Mouse (Mus musculus): Measurements from ENCODE around the gene Gng7. TPM values are rescaled to one million over a fixed set of nuclear protein-coding genes. Genes with fewer than 3 reads are reported as not detected.

Gng7 gene
- total RNA-seq, 2 experiments from 2014 or later: 170 to 173 TPM

DNA sequence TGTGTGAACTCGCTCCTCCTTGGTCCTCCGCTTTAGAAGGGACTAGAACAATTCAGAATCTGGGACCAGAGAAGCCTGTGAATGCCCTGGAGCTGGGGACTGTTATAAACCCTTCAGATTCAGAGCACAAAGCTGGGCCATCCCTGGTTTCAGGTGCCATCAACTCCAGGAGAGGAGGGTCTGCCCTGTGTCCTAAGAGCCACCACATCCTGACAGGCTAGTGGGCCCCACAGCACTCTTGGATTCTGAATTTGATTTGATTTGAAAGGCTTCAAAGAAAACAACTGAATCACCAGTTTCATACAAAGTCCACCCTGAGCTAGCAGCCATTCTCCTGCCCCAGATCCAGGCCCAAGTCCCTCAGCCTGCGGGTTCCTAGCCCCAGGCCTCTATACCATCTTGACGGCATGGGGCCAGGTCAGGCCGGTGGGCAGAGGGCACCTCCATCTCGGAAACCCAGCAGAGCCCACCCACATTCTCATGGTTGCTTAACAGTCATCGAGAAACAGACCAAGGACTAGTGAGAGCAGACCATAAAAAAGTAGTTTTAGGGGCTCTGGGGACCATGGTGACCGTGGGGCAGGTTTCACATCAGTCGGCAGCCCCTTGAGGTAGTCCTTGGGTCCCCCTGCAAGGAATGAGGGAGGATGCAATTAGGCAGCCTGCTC is 112.3 kb downstream of the Gng7 start:
- no peak for DNase-seq (ENCODE audit: low spot score in 2 of 2)

DNA sequence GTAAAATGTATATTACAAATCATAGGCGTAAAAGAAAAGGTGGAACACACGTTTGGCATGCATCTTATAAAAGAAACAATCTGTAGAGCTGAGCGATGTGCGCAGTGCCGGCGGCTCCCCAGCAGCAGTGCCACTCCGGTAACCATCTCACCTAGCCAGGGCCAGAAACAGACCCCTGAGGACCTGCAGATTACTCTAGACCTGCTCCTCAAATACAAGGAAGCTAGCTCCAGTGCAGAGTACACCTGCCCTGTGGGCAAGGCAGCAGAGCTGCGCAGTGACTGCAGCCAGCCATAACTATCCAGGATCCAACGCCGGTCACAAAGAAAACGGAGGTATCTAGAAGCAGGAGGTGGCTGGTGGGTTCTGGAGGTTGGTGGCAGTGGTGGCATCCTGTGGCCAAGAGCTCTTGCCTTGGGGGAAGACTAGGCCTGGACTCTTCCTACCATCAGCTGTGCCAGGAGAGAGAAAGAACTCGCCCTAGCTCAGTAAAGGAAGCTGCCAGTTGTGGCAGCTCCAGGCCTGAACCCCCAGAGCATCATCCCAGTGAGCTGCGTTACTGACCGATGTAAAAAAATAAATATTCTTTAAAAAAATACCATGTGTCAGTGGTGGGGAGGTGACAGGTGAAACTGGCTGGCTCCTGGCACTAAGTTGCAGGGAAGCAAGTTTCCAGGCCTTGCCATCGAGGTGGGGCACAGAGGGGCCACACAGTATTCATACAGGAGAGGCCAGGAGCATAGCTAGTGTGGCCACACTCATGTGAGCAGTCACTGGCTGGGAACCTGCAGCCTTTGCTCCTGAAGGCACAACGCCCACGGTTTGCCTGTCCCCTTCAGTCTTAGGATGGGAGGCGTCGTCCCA is 113.1 kb downstream of the Gng7 start:
- no peak for DNase-seq (ENCODE audit: low spot score in 2 of 2)

DNA sequence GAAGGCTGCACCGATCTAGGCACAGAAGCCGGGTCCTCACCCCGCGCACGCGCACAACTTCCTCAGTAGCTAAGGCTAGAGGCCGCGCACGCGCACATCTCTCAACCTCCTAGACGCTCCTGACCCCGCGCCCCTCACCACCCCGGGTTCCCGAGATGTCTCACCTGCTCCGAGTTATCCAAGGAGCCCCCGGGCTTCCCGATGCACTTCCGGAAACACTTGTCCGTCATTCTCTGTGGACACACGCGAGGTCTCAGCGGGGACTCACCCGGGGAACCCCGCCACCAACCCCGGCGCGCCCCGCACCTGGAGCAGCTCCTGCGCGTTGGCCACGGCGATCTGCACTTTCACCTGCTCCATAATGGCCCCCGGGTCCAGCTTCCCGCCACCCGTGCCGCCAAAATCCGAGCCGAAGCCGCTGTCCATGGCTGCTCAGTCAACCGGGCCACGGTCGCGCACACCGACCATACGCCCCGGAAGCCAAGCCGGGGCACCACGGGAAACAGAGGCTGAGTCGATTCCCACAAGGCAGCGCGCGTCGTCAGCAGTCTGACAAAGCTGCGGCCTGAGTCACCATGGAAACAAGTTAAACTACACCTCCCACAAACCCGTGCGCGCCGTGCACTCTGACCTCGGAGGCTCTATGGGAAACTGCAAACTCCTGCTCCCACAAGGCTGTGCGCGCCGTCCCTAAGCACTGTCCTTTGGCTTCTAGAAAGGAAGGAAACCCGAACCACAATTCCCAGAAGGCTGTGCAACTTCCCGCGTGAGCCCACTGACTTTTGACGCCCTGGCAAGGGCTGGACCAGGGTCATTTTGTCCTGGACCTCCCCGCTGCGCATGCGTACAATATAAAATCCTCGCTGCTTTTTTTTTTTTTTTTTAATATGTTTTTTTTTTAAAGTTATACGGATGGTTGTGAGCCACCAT is 114.2 kb downstream of the Gng7 start, which contains the start of gene Timm13:
Timm13 (minus strand) TSS at position 652 of the 930 bp plus-strand sequence.
- peak; percentile 96 to 99 for DNase-seq (ENCODE audit: low spot score in 2 of 2)

DNA sequence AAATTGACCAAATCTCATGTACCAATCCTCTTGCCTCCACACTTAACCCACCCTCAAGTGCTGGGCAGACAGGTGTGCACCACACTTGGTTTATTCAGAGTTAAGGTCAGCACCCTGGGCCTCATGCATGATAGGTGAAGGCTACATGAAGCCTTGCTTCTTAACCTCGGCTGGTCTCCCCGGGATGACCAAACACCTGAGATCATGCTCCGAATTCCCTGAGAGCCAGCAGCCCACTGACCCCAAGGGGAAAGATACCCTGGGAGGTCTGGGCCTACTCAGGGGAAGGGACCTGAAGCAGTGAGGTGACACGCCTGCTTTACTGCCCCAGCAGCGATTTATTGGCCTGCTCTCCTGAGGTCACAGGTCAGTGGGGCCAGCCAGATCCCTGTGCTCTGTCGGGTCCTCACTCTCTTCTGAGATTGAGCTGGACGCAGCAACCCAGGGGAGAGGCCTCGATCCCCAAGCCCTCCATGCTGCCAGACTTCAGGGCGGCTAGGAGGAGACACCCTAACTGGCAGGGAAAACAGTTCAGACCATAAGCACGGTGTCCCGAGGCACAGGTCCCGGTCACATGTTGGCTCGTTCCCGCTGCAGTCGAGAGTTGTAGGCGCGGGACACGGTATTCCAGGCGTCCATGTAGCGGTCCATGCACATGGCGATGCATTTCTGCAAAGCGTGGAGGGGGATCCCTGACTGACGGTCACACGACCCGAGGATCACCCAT is 115.0 kb downstream of the Gng7 start:
- no peak for DNase-seq (ENCODE audit: low spot score in 2 of 2)

DNA sequence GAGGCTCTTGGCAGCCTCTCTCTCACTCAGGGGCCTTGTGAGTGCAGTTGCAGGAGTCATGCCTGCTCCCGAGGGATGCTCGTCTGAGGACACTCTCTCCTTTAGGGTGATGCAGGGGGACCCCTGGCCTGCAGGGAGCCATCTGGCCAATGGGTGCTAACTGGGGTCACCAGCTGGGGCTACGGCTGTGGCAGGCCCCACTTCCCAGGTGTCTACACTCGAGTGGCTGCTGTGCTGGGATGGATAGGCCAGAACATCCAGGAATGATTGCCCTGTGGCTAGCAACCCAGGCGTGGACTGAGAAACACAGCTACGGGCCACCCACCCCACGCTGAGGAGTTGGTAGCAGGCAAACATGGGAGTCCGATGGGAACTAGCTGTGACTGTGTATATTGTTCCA is 115.7 kb downstream of the Gng7 start:
- DNase-seq (ENCODE audit: low spot score in 2 of 2): no peak

Other genes with a start within 250 kb of the Gng7 start
- gene Sf3a2, start 216.7 kb downstream of the Gng7 start, total RNA-seq (2021): 10 to 100 TPM; 41.0 to 45.9 TPM
- gene Plekhj1, start 216.3 kb downstream of the Gng7 start, total RNA-seq (2021): 10 to 100 TPM; 57.1 to 57.8 TPM
- 1 to 10 TPM; 2.4 to 2.9 TPM for gene Amh, start 209.7 kb downstream of the Gng7 start, total RNA-seq (2021)
- gene Jsrp1, start 201.4 kb downstream of the Gng7 start, total RNA-seq (2021): 1 to 10 TPM; 2.1 to 2.6 TPM
- gene Oaz1, start 188.3 kb downstream of the Gng7 start, total RNA-seq (2021): 100 to 1,000 TPM; 429 to 450 TPM
- 10 to 100 TPM; 32.6 to 35.5 TPM for gene Lingo3, start 170.9 kb downstream of the Gng7 start, total RNA-seq (2021)
- gene Lsm7, start 159.7 kb downstream of the Gng7 start, total RNA-seq (2021): 10 to 100 TPM; 47.7 to 50.5 TPM
- 10 to 100 TPM; 71.2 to 71.4 TPM for gene Sppl2b, start 159.7 kb downstream of the Gng7 start, total RNA-seq (2021)
- under 1 TPM; 0.38 to 0.44 TPM for gene Tmprss9, start 143.1 kb downstream of the Gng7 start, total RNA-seq (2021)
- gene Timm13, start 114.0 kb downstream of the Gng7 start, total RNA-seq (2021): 100 to 1,000 TPM; 161 to 172 TPM
- gene Lmnb2, start 96.7 kb downstream of the Gng7 start, total RNA-seq (2021): 10 to 100 TPM; 18.2 to 21.5 TPM
- gene Gadd45b, start 84.9 kb downstream of the Gng7 start, total RNA-seq (2021): 10 to 100 TPM; 14.0 to 17.6 TPM
- gene Diras1, start 10.7 kb upstream of the Gng7 start, total RNA-seq (2021): 100 to 1,000 TPM; 100 to 105 TPM
- gene Slc39a3, start 22.5 kb upstream of the Gng7 start, total RNA-seq (2021): 10 to 100 TPM; 63.9 to 70.2 TPM
- gene Sgta, start 45.2 kb upstream of the Gng7 start, total RNA-seq (2021): 100 to 1,000 TPM; 169 to 174 TPM
- gene Thop1, start 55.1 kb upstream of the Gng7 start, total RNA-seq (2021): 10 to 100 TPM; 52.6 TPM
- under 1 TPM; 0.17 to 0.46 TPM for gene Creb3l3, start 83.9 kb upstream of the Gng7 start, total RNA-seq (2021)
- 100 to 1,000 TPM; 132 to 134 TPM for gene Map2k2, start 91.0 kb upstream of the Gng7 start, total RNA-seq (2021)
- 10 to 100 TPM; 61.6 to 63.6 TPM for gene Zbtb7a, start 120.3 kb upstream of the Gng7 start, total RNA-seq (2021)
- gene Pias4, start 153.0 kb upstream of the Gng7 start, total RNA-seq (2021): 10 to 100 TPM; 25.9 to 28.1 TPM
- 1,000 to 10,000 TPM; 1,016 to 1,032 TPM for gene Eef2, start 161.7 kb upstream of the Gng7 start, total RNA-seq (2021)
- gene Dapk3, start 168.1 kb upstream of the Gng7 start, total RNA-seq (2021): 10 to 100 TPM; 59.7 to 60.4 TPM
- gene 4930442H23Rik, start 168.9 kb upstream of the Gng7 start, total RNA-seq (2021): not detected
- gene Nmrk2, start 187.1 kb upstream of the Gng7 start, total RNA-seq (2021): under 1 TPM in 1 of 2 experiments, not detected in 1; 0.26 TPM
- gene Atcay, start 215.9 kb upstream of the Gng7 start, total RNA-seq (2021): 100 to 1,000 TPM; 149 to 157 TPM
- 10 to 100 TPM; 58.8 to 63.0 TPM for gene Zfr2, start 218.2 kb upstream of the Gng7 start, total RNA-seq (2021)
- gene Matk, start 238.0 kb upstream of the Gng7 start, total RNA-seq (2021): 100 to 1,000 TPM; 246 to 268 TPM